Mouse (Mus musculus): ENCODE measurements around the gene Fcrl1.

Gene Fcrl1

DNA sequence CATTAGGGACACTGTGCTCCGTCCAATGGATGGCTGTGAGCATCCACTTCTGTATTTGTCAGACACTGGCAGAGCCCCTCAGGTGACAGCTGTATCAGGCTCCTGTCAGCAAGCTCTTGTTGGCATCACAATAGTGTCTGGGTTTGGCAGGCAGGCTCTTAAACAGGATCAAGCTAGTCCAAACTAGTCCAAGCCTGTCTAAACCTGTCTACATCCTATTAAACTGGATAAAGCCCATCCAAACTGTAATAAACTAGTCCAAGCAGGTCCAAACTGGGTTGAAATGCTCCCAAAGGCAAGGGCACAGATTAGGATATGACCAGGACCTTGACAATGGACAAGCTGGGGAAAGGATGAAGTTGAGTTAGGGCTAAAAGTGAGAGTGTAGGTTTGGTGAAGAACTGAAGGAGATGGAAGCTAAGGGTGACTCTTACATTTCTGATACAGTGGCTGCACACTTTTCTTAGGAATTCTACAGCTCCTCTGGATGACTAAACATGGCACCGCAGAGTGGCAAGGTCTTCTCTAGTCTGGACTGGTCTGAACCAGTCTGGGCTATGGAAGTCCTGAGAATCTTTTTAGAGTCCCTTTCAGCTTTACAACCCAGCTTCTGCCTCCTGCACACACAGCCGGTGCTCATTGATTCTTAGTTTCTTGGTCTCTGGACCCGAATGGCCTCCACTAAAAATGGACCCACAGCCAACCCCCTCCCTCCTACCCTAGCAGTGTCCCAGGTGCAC, 33.2 kb downstream of the Fcrl1 start:
- DNase-seq (ENCODE audit: low read depth in 1 of 2, low spot score in 2 of 2): no peak

DNA sequence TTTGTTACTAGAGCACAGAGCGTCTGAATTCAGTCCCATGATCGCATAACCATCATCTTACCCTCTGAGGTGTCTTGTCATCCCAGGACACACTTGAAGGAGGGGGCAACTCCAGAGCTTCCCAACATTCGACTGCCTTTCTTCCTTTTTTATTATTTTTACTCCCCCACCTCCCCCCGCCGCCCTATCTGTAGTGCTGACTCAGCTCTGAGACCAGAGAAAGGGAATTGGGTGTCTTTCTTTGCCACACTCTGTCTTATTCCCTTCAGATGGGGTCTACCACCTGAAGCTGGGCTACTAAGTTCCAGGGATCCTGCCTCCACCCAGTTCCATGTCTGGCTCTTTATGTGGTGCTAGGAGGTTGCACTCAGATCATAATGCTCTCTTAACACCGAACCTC, 34.4 kb downstream of the Fcrl1 start:
- DNase-seq (ENCODE audit: low read depth in 1 of 2, low spot score in 2 of 2): no peak

DNA sequence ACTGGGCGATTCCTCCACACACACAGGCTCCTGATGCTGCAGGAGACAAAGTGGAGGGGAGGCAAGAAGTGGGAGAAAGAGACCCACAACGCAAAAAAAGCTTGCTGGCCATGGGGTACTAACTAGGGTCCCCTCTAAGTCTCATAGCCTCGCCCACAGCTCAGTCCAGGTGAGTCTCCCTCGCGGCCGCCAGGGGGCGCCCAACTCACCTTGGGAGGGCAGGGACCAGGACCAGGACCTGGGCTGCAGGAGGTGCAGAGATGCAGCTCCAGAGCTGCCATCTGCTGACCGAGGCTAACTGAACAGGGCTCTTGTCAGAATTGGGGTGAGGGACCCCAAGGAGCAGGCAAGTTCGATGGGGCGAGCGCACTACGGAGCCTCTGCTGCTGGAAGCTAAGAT, 35.0 kb downstream of the Fcrl1 start:
- peak in 1 of 2 experiments; percentile 12 for DNase-seq (ENCODE audit: low read depth in 1 of 2, low spot score in 2 of 2)

DNA sequence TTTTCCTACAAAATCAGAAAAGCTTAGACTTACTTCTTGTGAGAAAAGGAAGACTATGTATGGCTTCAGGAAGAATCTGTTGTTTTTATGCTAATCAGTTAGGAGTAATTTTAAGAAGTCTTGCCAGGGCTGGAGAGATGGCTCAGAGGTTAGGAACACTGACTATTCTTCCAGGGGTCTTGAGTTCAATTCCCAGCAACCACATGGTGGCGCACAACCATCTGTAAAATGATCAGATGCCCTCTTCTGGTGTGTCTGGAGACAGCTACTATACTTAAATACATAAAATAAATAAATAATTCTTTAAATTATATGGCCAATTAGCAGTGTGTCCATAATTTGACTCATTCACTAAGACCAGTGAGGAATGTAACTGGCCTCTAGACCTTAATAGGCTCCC, 44.5 kb downstream of the Fcrl1 start:
- DNase-seq (ENCODE audit: low read depth in 1 of 2, low spot score in 2 of 2): no peak

DNA sequence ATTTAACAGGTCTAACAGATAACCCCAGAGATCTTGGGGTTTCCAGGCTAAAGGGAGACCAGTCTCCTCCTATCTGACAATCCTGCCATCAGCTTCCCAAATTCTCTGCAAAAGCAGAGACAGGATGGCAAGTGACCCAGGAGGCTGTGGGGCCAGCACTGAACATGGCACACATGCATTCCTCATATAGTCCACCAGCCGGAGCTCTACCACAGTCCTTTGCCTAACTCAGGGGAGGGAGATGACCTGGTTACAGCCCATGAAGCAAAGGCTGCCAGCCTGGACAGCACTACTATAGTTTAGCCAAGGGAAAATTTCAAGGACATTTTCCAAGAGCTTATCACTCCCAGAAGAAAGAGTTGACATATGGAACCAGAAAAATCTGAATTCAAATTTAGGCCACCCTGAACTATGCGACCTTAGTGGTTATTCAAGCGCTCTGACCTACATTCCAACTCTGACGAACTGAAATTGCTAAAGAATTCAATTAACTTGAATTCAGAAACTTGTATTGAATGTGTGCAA, 46.3 kb downstream of the Fcrl1 start:
- no peak for DNase-seq (ENCODE audit: low read depth in 1 of 2, low spot score in 2 of 2)

DNA sequence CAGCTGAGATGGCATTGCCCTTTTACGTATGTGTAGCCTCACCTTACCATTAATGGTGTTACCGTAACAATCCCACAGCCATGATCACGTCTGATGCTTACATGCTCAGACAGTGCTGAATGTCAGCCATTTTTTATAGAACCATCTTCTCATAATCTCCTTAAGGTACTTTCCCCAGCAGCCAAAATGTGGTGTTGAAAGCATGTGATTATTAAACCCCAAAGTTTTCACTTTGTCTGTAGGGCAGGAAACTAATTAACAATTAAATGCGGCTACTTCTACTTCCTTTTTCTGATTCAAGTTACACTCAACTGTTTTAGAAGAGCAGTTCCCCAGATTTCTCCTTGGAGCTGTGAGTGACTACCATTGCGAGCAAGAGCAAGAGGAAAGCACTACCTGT, 59.3 kb downstream of the Fcrl1 start, which contains the start of gene Fcrl5:
Gene Fcrl5 (plus strand): TSS at position 295 of the 400 bp plus-strand sequence.
- no peak for DNase-seq (ENCODE audit: low read depth in 1 of 2, low spot score in 2 of 2)

DNA sequence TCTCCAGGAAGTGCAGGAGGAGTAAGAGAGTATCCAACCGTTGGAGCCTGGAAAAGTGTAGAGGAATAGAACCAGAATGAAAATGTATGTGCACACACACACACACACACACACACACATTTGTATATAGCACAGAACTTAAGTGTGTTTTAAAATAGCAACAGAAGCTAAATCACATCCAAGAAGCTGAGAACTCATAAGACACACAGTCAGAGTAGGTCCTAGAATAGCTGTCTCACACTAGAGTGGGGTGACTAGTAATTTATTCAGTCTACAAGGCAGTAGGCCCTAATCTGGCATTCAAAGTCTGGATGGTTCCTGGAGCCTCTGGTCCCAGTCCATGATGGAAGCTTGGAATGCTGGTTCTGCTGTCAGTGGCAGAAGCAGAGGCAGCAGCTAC, 64.4 kb downstream of the Fcrl1 start:
- DNase-seq (ENCODE audit: low read depth in 1 of 2, low spot score in 2 of 2): no peak

DNA sequence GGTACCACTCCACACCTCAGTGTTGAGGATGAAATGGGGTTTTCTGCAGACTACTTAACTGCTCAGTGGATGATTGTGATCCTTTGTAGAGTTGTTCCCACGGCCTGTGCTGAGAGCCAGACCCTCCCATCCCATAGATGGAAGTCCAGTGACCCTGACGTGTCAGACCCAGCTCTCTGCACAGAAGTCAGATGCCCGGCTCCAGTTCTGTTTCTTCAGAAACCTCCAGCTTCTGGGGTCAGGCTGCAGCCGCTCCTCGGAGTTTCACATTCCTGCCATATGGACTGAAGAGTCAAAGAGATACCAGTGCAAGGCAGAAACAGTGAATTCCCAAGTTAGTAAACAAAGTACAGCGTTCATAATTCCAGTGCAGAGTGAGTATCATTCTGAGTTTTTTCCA, 67.8 kb downstream of the Fcrl1 start:
- DNase-seq (ENCODE audit: low read depth in 1 of 2, low spot score in 2 of 2): no peak
